Mouse (Mus musculus) right cerebral cortex, postnatal 14 days (tissue): Measurements from ENCODE around the gene Rps18.
A peak's percentile ranks its signal among the peaks of the same experiment; 100 is the strongest.
"Not testable (repeated sequence)": the region's sequence is repeated elsewhere in the genome, so short reads cannot be mapped to it uniquely, and the experiment has no call there.

Experiments used
- DNase-seq: peaks from one replicate; pipeline ENCODE4 v3.0.0; 2022

The Rps18 gene

GRCm38 (mm10) chr17:33968489-33968888 is 12.7 kb upstream of the Rps18 start:
- DNase-seq, result peak; percentile 68

- no peak for DNase-seq
Observed at GRCm38 (mm10) chr17:33965846-33966550, 10.2 kb upstream of the Rps18 start.

- DNase-seq, result no peak
Observed at GRCm38 (mm10) chr17:33965082-33965845, 9.5 kb upstream of the Rps18 start.

- DNase-seq, result no peak
Observed at GRCm38 (mm10) chr17:33962876-33963275, 7.1 kb upstream of the Rps18 start.

DNA sequence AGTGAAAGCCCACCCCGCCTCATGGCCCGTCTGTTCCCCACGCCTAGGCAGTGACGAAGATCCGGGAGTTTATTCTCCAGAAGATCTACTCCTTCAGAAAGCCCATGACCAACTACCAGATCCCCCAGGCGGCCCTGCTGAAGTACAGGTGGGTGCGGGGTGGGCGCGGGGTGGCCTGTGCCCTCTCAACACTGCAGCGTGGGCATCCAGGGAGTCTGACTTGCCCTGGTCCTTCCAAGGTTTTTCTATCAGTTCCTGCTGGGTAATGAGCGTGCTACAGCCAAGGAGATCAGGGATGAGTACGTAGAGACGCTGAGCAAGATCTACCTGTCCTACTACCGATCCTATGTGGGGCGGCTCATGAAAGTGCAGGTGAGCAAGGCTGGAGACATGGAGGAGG is 4.1 kb upstream of the Rps18 start:
- no peak for DNase-seq

DNA sequence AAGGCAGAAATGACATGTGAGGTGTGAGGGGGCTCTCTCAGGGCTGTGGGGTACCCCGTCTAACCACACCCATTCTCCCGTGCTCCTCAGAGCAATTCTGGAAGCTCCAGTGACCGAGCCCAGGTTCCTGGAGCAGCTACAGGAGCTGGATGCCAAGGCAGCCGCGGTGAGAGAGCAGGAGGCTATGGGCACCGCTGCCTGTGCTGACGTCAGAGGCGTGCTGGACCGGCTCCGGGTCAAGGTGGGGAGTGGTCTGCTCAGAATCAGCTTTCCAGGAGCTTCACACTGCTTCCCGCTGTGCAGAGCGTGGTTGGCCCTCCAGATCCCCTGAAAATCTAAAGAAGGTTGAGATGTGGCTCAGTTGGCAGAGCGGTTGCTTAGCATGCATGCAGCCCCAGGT is 3.3 kb upstream of the Rps18 start:
- DNase-seq, result no peak

- DNase-seq, result no peak
Observed at GRCm38 (mm10) chr17:33958451-33958850, 2.6 kb upstream of the Rps18 start.

DNA sequence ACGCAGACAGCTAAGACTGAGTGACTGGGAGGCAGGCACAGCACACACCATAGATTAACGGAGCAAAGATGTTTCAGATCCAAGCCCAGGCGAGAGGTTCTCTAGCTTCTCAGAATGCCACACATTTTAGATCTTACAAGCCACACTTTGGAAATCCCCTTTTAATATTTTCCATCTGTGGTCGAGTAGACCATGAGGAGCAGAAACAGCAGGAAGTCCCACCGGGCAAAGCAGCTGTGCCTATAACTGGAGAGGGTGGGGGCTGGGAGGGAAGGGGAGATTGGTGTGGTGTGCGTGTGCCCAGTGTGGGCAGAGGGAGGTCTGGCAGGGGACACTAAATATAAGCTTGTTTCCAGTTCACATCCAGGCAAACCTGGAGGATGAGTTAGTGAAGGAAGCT is 1.7 kb upstream of the Rps18 start:
- no peak for DNase-seq

GRCm38 (mm10) chr17:33956336-33956735 is 535 bp upstream of the Rps18 start:
- DNase-seq, result no peak

GRCm38 (mm10) chr17:33954646-33955554 is 901 bp downstream of the Rps18 start:
- DNase-seq, result no peak

DNA sequence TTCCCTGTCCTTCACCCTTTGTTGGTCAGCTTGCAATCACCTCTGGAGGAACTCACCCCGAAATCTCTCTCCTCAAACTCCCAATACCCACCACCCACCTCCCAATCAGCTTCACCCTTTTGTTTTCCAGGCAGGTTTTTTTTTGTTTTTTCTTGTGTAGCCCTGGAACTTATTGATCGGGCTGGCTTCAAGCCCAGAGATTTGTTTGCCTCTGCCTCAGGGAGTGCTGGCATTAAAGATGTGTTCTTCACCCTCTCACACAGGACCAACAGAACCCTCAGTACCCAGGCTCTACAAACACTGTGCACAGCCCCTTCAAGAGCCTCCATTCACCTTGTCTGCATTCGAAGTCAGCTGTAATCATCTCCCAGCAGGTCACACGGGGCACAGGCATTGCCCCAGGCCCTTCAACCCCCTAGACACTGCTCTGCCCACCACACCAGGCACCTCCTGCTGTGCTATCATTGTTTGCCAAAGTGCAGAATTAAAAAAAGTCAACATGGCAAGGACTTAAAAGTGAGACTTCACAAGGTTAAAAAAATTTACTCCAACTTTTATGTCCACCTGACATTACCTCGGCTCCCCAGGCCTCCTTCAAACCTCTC is 1.7 kb downstream of the Rps18 start:
- DNase-seq, result no peak

DNA sequence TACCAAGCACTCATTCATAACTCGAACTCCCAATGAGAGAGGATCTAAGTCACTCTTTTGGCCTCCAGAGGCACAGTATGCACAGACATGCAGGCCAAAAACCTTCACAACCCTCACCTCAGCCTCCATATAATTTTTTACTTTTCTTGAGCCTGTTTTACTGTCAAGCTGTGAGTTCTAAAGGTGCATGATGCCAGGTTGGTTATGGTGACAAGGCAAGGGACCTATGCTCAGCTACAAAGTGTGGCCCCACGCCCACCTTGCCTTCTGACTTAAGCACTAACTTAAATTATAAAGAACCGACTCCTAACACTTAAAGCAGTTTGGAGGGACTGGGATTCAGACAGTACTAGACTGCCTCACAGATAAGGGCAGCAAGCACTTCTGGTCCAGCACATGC is 2.5 kb downstream of the Rps18 start:
- DNase-seq, result no peak

GRCm38 (mm10) chr17:33952879-33953278 is 2.9 kb downstream of the Rps18 start:
- DNase-seq, result no peak

- DNase-seq, result not testable (repeated sequence)
Observed at GRCm38 (mm10) chr17:33952015-33952414, 3.8 kb downstream of the Rps18 start.

GRCm38 (mm10) chr17:33951021-33951946 is 4.5 kb downstream of the Rps18 start, which contains the start of gene B3galt4:
Gene B3galt4, minus strand, starts transcription at chr17:33951488.
- peak; percentile 87 for DNase-seq

- DNase-seq, result no peak
Observed at GRCm38 (mm10) chr17:33950131-33950625, 5.6 kb downstream of the Rps18 start.

DNA sequence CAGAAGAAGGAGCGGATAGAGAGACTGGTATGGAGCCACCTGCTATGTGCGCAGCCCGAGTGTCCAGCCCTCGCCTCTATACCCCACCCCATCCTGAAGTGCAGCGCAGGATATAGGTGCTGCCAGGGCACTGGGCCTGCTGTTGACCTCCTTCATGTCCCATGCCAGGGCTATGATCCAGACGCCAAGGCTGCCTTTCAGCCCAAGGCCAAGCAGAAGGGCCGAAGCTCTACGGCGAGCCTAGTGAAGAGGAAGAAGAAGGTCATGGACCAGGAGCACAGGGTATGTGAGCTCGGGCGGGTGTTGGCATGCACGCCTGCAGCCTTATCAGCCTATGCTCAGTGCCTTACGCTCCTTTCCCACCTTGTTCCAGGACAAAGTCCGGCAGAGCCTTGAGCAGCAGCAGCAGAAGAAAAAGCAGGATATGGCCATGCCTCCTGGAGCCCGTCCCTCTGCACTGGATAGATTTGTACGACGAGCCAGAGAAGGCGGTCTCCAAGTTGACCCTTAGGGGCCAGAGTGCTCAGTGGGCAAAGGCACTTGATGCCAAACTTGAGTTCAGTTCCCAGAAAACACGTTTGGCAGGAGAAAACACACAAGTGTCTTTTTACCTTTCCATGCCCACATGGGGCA is 6.8 kb downstream of the Rps18 start:
- no peak for DNase-seq

DNA sequence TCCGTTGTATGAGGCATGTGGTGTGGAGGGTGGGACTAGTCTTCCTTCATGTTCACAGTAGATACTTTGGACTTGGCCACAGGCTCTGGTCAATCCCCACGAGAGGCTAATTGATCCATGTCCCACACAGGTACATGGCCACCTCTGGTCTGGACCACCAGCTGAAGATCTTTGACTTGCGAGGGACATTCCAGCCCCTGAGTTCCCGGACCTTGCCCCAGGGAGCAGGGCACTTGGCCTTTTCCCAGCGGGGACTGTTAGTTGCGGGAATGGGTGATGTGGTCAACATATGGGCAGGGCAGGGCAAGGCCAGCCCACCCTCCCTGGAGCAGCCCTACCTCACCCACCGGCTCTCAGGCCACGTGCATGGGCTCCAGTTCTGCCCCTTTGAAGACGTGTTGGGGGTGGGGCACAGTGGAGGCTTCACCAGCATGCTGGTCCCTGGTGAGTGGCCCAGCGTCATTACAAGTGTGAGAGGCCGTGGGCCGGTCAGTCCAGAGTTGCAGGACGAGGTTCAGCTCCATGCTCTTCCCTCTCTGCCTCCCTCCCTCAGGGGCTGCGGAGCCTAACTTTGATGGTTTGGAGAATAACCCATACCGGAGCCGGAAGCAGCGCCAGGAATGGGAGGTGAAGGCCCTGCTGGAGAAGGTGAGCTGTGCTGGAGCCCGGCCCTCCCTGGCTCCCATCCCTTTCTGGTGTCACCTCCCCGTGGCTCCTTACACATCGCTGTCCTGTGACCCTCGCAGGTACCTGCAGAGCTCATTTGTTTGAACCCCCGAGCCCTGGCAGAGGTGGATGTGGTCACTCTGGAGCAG is 7.5 kb downstream of the Rps18 start:
- DNase-seq, result no peak

- DNase-seq, result no peak
Observed at GRCm38 (mm10) chr17:33947430-33948089, 8.2 kb downstream of the Rps18 start.

- no peak for DNase-seq
Observed at GRCm38 (mm10) chr17:33943454-33943853, 12.3 kb downstream of the Rps18 start.
